Mouse (Mus musculus): ENCODE results near the gene Hexim1.
A peak's percentile ranks its signal among the peaks of the same experiment; 100 is the strongest.

Gene Hexim1

GRCm38 (mm10) chr11:103118866-103119265, 2.8 kb downstream of the Hexim1 start:
- no peak for DNase-seq (ENCODE audit: low read depth)

GRCm38 (mm10) chr11:103119609-103120008, 3.6 kb downstream of the Hexim1 start:
- no peak for DNase-seq (ENCODE audit: low read depth)

GRCm38 (mm10) chr11:103120315-103120714, 4.3 kb downstream of the Hexim1 start:
- no peak for DNase-seq (ENCODE audit: low read depth)

GRCm38 (mm10) chr11:103131701-103132575, 15.9 kb downstream of the Hexim1 start, which contains the start of gene Hexim2:
TSS of gene Hexim2 (plus strand) at chr11:103132429.
- no peak for DNase-seq (ENCODE audit: low read depth)

- DNase-seq (ENCODE audit: low read depth), result peak; percentile 99
These were observed 16.8 kb downstream of the Hexim1 start for GRCm38 (mm10) chr11:103132576-103133455.

GRCm38 (mm10) chr11:103133456-103134185, 17.6 kb downstream of the Hexim1 start:
- no peak for DNase-seq (ENCODE audit: low read depth)

GRCm38 (mm10) chr11:103134221-103134620, 18.2 kb downstream of the Hexim1 start:
- DNase-seq (ENCODE audit: low read depth), result peak; percentile 82

- no peak for DNase-seq (ENCODE audit: low read depth)
These were observed 20.1 kb downstream of the Hexim1 start for GRCm38 (mm10) chr11:103136039-103136577.

GRCm38 (mm10) chr11:103139951-103140762, 24.1 kb downstream of the Hexim1 start:
- DNase-seq (ENCODE audit: low read depth), result no peak

- no peak for DNase-seq (ENCODE audit: low read depth)
These were observed 24.7 kb downstream of the Hexim1 start for GRCm38 (mm10) chr11:103140763-103141100.

- DNase-seq (ENCODE audit: low read depth), result no peak
These were observed 25.3 kb downstream of the Hexim1 start for GRCm38 (mm10) chr11:103141101-103141943.

- DNase-seq (ENCODE audit: low read depth), result no peak
These were observed 25.9 kb downstream of the Hexim1 start for GRCm38 (mm10) chr11:103141944-103142255.

GRCm38 (mm10) chr11:103142441-103143182, 26.6 kb downstream of the Hexim1 start:
- DNase-seq (ENCODE audit: low read depth), result no peak

- DNase-seq (ENCODE audit: low read depth), result no peak
These were observed 28.6 kb downstream of the Hexim1 start for GRCm38 (mm10) chr11:103144309-103145285.

GRCm38 (mm10) chr11:103146386-103146785, 30.4 kb downstream of the Hexim1 start:
- no peak for DNase-seq (ENCODE audit: low read depth)

GRCm38 (mm10) chr11:103147766-103148165, 31.7 kb downstream of the Hexim1 start:
- no peak for DNase-seq (ENCODE audit: low read depth)

GRCm38 (mm10) chr11:103149771-103150170, 33.7 kb downstream of the Hexim1 start:
- no peak for DNase-seq (ENCODE audit: low read depth)

All from fibroblast of lung, adult 2 months (primary cell).